Mouse (Mus musculus) cerebellum, adult 2 months (tissue): ENCODE measurements around the gene Lzic.

ENCODE experiments used
- CTCF ChIP-seq: fragments of 200-500 bp; IDR thresholded peaks from 2 replicates; pipeline ENCODE4 v1.5.1; 2011; ENCODE audit warnings: low read depth, mild to moderate bottlenecking, control low read depth, low read length, moderate library complexity, borderline replicate concordance; ENCODE audit not compliant: insufficient read depth
- POLR2A ChIP-seq: fragments of 200-500 bp; IDR thresholded peaks from 2 replicates; pipeline ENCODE4 v1.6.1; 2011; ENCODE audit warnings: low read length, control low read depth, borderline replicate concordance; ENCODE audit not compliant: insufficient read depth

- no peak for TF ChIP-seq CTCF
- no peak for TF ChIP-seq POLR2A
Observed at GRCm38 (mm10) chr4:149454879-149455278, 30.1 kb upstream of the Lzic start, which contains the start of gene Rbp7.
